Mouse (Mus musculus) lung, postnatal 0 days (tissue): ENCODE measurements around the gene Rrad.

Source experiments
- CTCF ChIP-seq: IDR thresholded peaks from 2 replicates; pipeline ENCODE4 v1.5.1; 2016; ENCODE audit warnings: antibody characterized with exemption, mild to moderate bottlenecking
- EP300 ChIP-seq: IDR thresholded peaks from 2 replicates; pipeline ENCODE4 v1.6.1; 2016; ENCODE audit warnings: antibody characterized with exemption, mild to moderate bottlenecking, control low read depth

DNA sequence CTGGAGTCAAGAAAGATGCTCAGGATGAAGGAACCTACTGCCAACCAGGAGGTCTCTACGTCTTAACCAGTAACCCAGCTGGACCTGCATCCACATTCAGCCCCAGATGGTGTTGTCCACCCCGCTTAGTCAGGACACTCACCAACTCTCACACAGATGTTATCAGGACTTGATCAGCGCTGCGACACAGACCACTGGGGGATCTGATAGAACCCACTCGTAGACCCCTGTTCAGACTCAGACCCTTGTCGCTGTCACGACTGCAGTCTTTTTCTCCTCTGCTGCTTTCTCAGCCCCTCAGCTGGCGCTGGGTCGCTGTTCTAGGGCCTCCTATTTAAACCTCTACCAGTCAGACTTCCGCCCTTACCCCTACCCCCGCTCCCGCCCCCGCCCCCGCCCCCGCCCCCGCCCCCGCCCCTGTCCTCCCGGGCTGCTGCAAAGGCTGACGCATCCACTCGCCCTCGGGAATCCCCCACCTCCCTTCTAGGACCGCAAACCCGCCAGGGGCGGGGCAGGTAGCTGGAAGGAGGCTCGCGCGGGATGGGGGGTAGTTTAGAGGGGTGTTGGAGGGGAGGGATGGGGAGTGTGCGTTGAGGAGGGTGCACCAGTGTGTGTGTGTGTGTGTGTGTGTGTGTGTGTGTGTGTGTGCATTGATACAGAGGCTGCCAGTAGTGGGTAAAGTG lies at the start of gene Rrad:
- TF ChIP-seq CTCF (no peak), EP300 (no peak)
